ENCODE assay signal across 10 mouse cellular contexts in the genomic region with DNA sequence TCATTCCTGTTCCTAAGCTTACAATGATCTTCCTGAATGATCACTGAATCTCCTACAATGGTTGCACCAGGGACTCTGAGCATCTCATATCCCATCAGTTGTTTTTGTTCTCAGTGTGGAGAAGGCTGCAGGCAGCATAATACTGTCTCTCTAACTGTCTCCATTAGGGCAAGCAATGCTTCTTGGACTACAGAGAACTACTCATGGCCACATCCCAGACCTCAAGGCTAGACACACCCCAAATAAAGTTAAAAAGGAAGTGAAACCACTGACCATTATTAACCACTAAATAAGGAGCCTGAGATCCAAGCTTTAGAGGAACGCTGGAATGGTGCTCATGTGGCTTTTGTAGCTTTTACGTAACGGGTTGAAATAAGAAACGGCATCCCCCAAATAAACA. TPM values are rescaled to one million over a fixed set of nuclear protein-coding genes. Genes with fewer than 3 reads are reported as not detected.
DNase-seq lines count a peak whose midpoint lies in the region; ATAC-seq and TF ChIP-seq lines count a peak whose summit lies in the region.
"Had no signal": no experiment of that assay in that cellular context is flagged by ENCODE, and none has a peak within 500 bp of the region (broad histone marks: within the 10 kb centered on the region; RNA-seq: fewer than 3 reads in every experiment).

No protein-coding gene starts in this region.

- 0 out of 2 replicates have a peak, but pooled peaks cover 4% of the 10 kb centered on the region for H3K4me1 ChIP-seq in lung, embryonic 14.5 days (ENCODE audit: insufficient read depth)
- no peaks in the 10 kb centered on the region for H3K4me1 ChIP-seq in heart, embryonic 11.5 days (ENCODE audit: control insufficient read depth, insufficient read depth, low read length)
- peaks cover 10% of the 10 kb centered on the region; the same call in 1 of the 2 replicates for H3K4me1 ChIP-seq in kidney, embryonic 16.5 days (ENCODE audit: insufficient read depth, low read length)
- H3K4me1 ChIP-seq in small intestine, adult 2 months (ENCODE audit: control insufficient read depth, insufficient read depth, insufficient read length, low read length) = peaks cover 14% of the 10 kb centered on the region

- H3K27ac ChIP-seq in lung, embryonic 14.5 days (ENCODE audit: low read depth) = peak overlapping the region; percentile 67; the same call in 1 of the 2 replicates
- H3K27ac ChIP-seq in heart, embryonic 11.5 days (ENCODE audit: low read depth, low read length) = peak overlapping the region; percentile 62; the same call in 1 of the 2 replicates
- H3K27ac ChIP-seq in kidney, embryonic 16.5 days (ENCODE audit: low read length) = peak overlapping the region; percentile 94
- H3K27ac ChIP-seq in small intestine, adult 2 months (ENCODE audit: insufficient read depth, low read depth, low read length) = peak overlapping the region; percentile 84

- no peaks in the 10 kb centered on the region for H3K36me3 ChIP-seq in lung, embryonic 14.5 days (ENCODE audit: insufficient read depth)
- H3K36me3 ChIP-seq in heart, embryonic 11.5 days (ENCODE audit: control insufficient read depth, insufficient read depth, low read length) = no peaks in the 10 kb centered on the region
- H3K36me3 ChIP-seq in kidney, embryonic 16.5 days (ENCODE audit: insufficient read depth, low read length) = no peaks in the 10 kb centered on the region
- H3K36me3 ChIP-seq in small intestine, adult 2 months (ENCODE audit: control insufficient read depth, insufficient read depth, low read length) = no peaks in the 10 kb centered on the region

- no peak overlapping the region for H3K4me2 ChIP-seq in lung, embryonic 14.5 days
- no peak overlapping the region for H3K4me2 ChIP-seq in heart, embryonic 11.5 days
- no peak overlapping the region for H3K4me2 ChIP-seq in kidney, embryonic 16.5 days (replicated peaks; ENCODE audit: low read depth, low read length)

- no peak overlapping the region for H3K4me3 ChIP-seq in lung, embryonic 14.5 days (ENCODE audit: low read depth, low read length)
- H3K4me3 ChIP-seq in heart, embryonic 11.5 days (ENCODE audit: low read depth, low read length) = no peak overlapping the region
- no peak overlapping the region for H3K4me3 ChIP-seq in kidney, embryonic 16.5 days (ENCODE audit: low read length)
- no peak overlapping the region for H3K4me3 ChIP-seq in small intestine, adult 2 months (ENCODE audit: low read depth, low read length)
- H3K4me3 ChIP-seq: erythroblast, embryonic 14.5 days had no signal

- no peak for ATAC-seq in lung, embryonic 14.5 days (ENCODE audit: insufficient read depth)
- ATAC-seq in heart, embryonic 11.5 days (replicated peaks; ENCODE audit: insufficient number of reproducible peaks, low FRiP score, low TSS enrichment) = no peak
- peak; percentile 39; the same call in 1 of the 2 replicates for ATAC-seq in kidney, embryonic 16.5 days (ENCODE audit: low FRiP score, low TSS enrichment)
- no peak for ATAC-seq in megakaryocyte-erythroid progenitor cell, adult 5-6 weeks (replicated peaks; ENCODE audit: low FRiP score, low TSS enrichment, poor library complexity, severe bottlenecking)
- ATAC-seq: Patski had no signal

- H3K9me3 ChIP-seq in lung, embryonic 14.5 days (ENCODE audit: low read depth, low read length) = no peaks in the 10 kb centered on the region
- H3K9me3 ChIP-seq in heart, embryonic 11.5 days (replicated peaks; ENCODE audit: control insufficient read depth, low read length) = no peaks in the 10 kb centered on the region
- H3K9me3 ChIP-seq in kidney, embryonic 16.5 days (ENCODE audit: low read length) = no peaks in the 10 kb centered on the region

- H3K27me3 ChIP-seq in lung, embryonic 14.5 days (ENCODE audit: insufficient read depth, low read length) = no peaks in the 10 kb centered on the region
- peaks cover 24% of the 10 kb centered on the region for H3K27me3 ChIP-seq in heart, embryonic 11.5 days (ENCODE audit: control insufficient read depth, insufficient read depth, low read length)
- no peaks in the 10 kb centered on the region for H3K27me3 ChIP-seq in kidney, embryonic 16.5 days (ENCODE audit: insufficient read depth, low read length)
- H3K27me3 ChIP-seq in small intestine, adult 2 months (ENCODE audit: control insufficient read depth, insufficient read depth, low read length) = no peaks in the 10 kb centered on the region
- H3K27me3 ChIP-seq: Patski had no signal

- TF ChIP-seq POLR2A in small intestine, adult 2 months (IDR thresholded peaks at IDR 0.05; ENCODE audit: low read depth, low read length) = no peak

- H3K9ac ChIP-seq in lung, embryonic 14.5 days = no peak overlapping the region
- H3K9ac ChIP-seq in heart, embryonic 11.5 days (ENCODE audit: low read depth, low read length) = no peak overlapping the region
- H3K9ac ChIP-seq in kidney, embryonic 16.5 days (replicated peaks; ENCODE audit: low read length) = no peak overlapping the region

- TF ChIP-seq CTCF in lung, embryonic 14.5 days (IDR thresholded peaks at IDR 0.05; ENCODE audit: low read depth) = no peak
- TF ChIP-seq CTCF in small intestine, adult 2 months (IDR thresholded peaks at IDR 0.05; ENCODE audit: extremely low read depth, insufficient read length, insufficient replicate concordance, low read depth, low read length) = no peak

- DNase-seq in lung, embryonic 14.5 days = no peak
- DNase-seq in lung, adult 18-20 months = no peak
- DNase-seq in thymus, postnatal 25 days = no peak
- DNase-seq: right cerebral cortex, adult 18-20 months had no signal

- WGBS in lung, embryonic 14.5 days = 75% methylated on average over 4 of the region's 4 CpGs
- WGBS in heart, embryonic 11.5 days (ENCODE audit: insufficient replicate concordance) = 93% methylated on average over 4 of the region's 4 CpGs
- 61% methylated on average over 4 of the region's 4 CpGs for WGBS in kidney, embryonic 16.5 days
- WGBS in small intestine, adult 2 months = 68% methylated on average over 4 of the region's 4 CpGs

RNA-seq across cellular contexts. Expression of a gene that starts 20.5 kb away (rescaled TPM):
- polyA plus RNA-seq in lung, embryonic 14.5 days (2014; fragmentation: Nextera tagmentation; extraction: Ambion mirVana) = 86.5 and 89.4 TPM in 2 replicates
- 19.2 and 22.3 TPM in 2 replicates for polyA plus RNA-seq in heart, embryonic 11.5 days (2014; fragmentation: Nextera tagmentation; extraction: Ambion mirVana)
- polyA plus RNA-seq in kidney, embryonic 16.5 days (2015; fragmentation: Nextera tagmentation; extraction: Ambion mirVana) = 27.9 and 28.5 TPM in 2 replicates
- 6.4 and 18.1 TPM in 2 replicates for polyA plus RNA-seq in small intestine, adult 2 months (2012; rRNA removed)
- total RNA-seq in megakaryocyte-erythroid progenitor cell, adult 5-6 weeks (2014; fragmentation: Nextera tagmentation) = 6.8 and 17.0 TPM in 2 replicates
- total RNA-seq in megakaryocyte-erythroid progenitor cell, adult 5-6 weeks (2017) = 5.9 and 6.4 TPM in 2 replicates
- polyA plus RNA-seq: erythroblast, embryonic 14.5 days had no signal
